Mouse (Mus musculus) inflammation-experienced regulatory T-cells (primary cell): ENCODE results near the gene Man1a2. TPM values are rescaled to one million over a fixed set of nuclear protein-coding genes. Genes with fewer than 3 reads are reported as not detected.

Source experiments
- polyA plus RNA-seq, 2 experiments: library from polyadenylated mRNA; unstranded; fragments of 100-300 nt; shearing (Covaris generic); gene quantifications; one replicate each; pipeline ENCODE4 v1.2.1; 2017

The Man1a2 gene
- polyA plus RNA-seq, result 100 to 1,000 TPM; 130 to 142 TPM

GRCm38 (mm10) chr3:100685087-100685762, at the start of gene Man1a2:
Gene Man1a2, minus strand, starts transcription at chr3:100685503.

Other genes starting within 250 kb of the Man1a2 start
- 10 to 100 TPM; 56.8 to 76.8 TPM for gene Tent5c, start 196.2 kb downstream of the Man1a2 start, polyA plus RNA-seq
- not detected for gene Vtcn1, start 140.0 kb upstream of the Man1a2 start, polyA plus RNA-seq
- 1 to 10 TPM; 1.1 to 2.4 TPM for gene Trim45, start 236.7 kb upstream of the Man1a2 start, polyA plus RNA-seq